Mouse (Mus musculus) CH12.LX (cell line): ENCODE data around the gene Stx16. TPM values are rescaled to one million over a fixed set of nuclear protein-coding genes. Genes with fewer than 3 reads are reported as not detected.

Source experiments
- DNase-seq: peaks from one replicate; pipeline ENCODE4 v3.0.0-alpha.2; 2013; ENCODE audit errors: extremely low read depth
- H3K27ac ChIP-seq: 2 replicates; pipeline ENCODE4 v1.5.1; 2012; ENCODE audit warnings: low read depth, mild to moderate bottlenecking, control low read depth, moderate library complexity; ENCODE audit not compliant: insufficient read depth
- H3K27me3 ChIP-seq: replicated peaks from 2 replicates; pipeline ENCODE3; 2012; ENCODE audit warnings: inconsistent platforms
- H3K36me3 ChIP-seq, 2 experiments: replicated peaks in 1 of 2; 2 replicates each; pipeline versions ENCODE3 to v1.6.1; 2012; ENCODE audit warnings: inconsistent platforms in 1 of 2, low read length in 1 of 2, mild to moderate bottlenecking in 1 of 2, mixed read lengths in 1 of 2, moderate library complexity in 1 of 2; ENCODE audit not compliant: control insufficient read depth in 1 of 2, insufficient read depth in 1 of 2
- H3K4me1 ChIP-seq, 2 experiments: 2 replicates each; pipeline ENCODE4 v1.6.1; 2012; ENCODE audit warnings: inconsistent platforms in 1 of 2, moderate library complexity in 1 of 2; ENCODE audit not compliant: insufficient read depth in 2 of 2, control insufficient read depth in 1 of 2
- H3K4me2 ChIP-seq: 2 replicates; pipeline ENCODE4 v1.6.1; 2012; ENCODE audit warnings: low read depth, mild to moderate bottlenecking, control low read depth; ENCODE audit not compliant: poor library complexity, insufficient read depth, severe bottlenecking
- H3K4me3 ChIP-seq, 3 experiments: fragments of 150-350 bp in 1 of 3; sonication (generic) in 1 of 3; replicated peaks in 1 of 3; 2 replicates each; pipeline versions ENCODE3 to v1.5.1; 2011 to 2012; ENCODE audit warnings: low read depth in 2 of 3, low read length in 2 of 3, mild to moderate bottlenecking in 2 of 3, moderate library complexity in 2 of 3, control low read depth in 1 of 3, improper control_type of control experiment in 1 of 3, inconsistent platforms in 1 of 3, mixed read lengths in 1 of 3; ENCODE audit not compliant: poor library complexity in 1 of 3
- H3K79me2 ChIP-seq: replicated peaks from 2 replicates; pipeline ENCODE4 v1.6.1; 2012; ENCODE audit warnings: mild to moderate bottlenecking, moderate library complexity; ENCODE audit not compliant: control insufficient read depth, poor library complexity, insufficient read depth, severe bottlenecking; ENCODE audit errors: extremely low read depth
- H3K9ac ChIP-seq: 2 replicates; pipeline ENCODE4 v1.6.1; 2012; ENCODE audit warnings: low read depth, mild to moderate bottlenecking, control low read depth, moderate library complexity; ENCODE audit not compliant: insufficient read depth
- H3K9me3 ChIP-seq: replicated peaks from 2 replicates; pipeline ENCODE3; 2012; ENCODE audit warnings: low read length, inconsistent platforms, mixed read lengths
- CHD1 ChIP-seq: IDR thresholded peaks from 2 replicates; pipeline ENCODE4 v1.6.1; 2012; ENCODE audit warnings: low read depth, low read length, improper control_type of control experiment, inconsistent platforms
- CHD2 ChIP-seq: IDR thresholded peaks from 2 replicates; pipeline ENCODE4 v1.6.1; 2011; ENCODE audit warnings: low read length, improper control_type of control experiment
- CTCF ChIP-seq, 2 experiments: IDR thresholded peaks in 1 of 2; conservative IDR thresholded peaks in 1 of 2; 2 replicates each; pipeline ENCODE4 v1.5.1; 2011 to 2012; ENCODE audit warnings: low read depth in 2 of 2, low read length in 2 of 2, improper control_type of control experiment in 1 of 2, inconsistent platforms in 1 of 2, mild to moderate bottlenecking in 1 of 2, moderate library complexity in 1 of 2
- ELF1 ChIP-seq: IDR thresholded peaks from 2 replicates; pipeline ENCODE4 v1.6.1; 2014; ENCODE audit warnings: low read depth, mild to moderate bottlenecking, inconsistent platforms, low read length, improper control_type of control experiment
- EP300 ChIP-seq: IDR thresholded peaks from 2 replicates; pipeline ENCODE4 v1.6.1; 2011; ENCODE audit warnings: low read length, improper control_type of control experiment
- GABPA ChIP-seq: IDR thresholded peaks from 2 replicates; pipeline ENCODE4 v1.6.1; 2012; ENCODE audit warnings: low read depth, low read length, improper control_type of control experiment, inconsistent platforms; ENCODE audit not compliant: insufficient replicate concordance
- HCFC1 ChIP-seq: IDR thresholded peaks from 2 replicates; pipeline ENCODE4 v1.6.1; 2012; ENCODE audit warnings: low read depth, mild to moderate bottlenecking, inconsistent platforms, low read length, improper control_type of control experiment
- JUN ChIP-seq: IDR thresholded peaks from 2 replicates; pipeline ENCODE4 v1.6.1; 2011; ENCODE audit warnings: low read depth, mild to moderate bottlenecking, low read length, improper control_type of control experiment, moderate library complexity; ENCODE audit not compliant: insufficient read depth
- KAT2A ChIP-seq: IDR thresholded peaks from 2 replicates; pipeline ENCODE4 v1.6.1; 2012; ENCODE audit warnings: low read length, improper control_type of control experiment, inconsistent platforms; ENCODE audit not compliant: insufficient replicate concordance
- MAX ChIP-seq: IDR thresholded peaks from 2 replicates; pipeline ENCODE4 v1.6.1; 2011; ENCODE audit warnings: low read length, improper control_type of control experiment
- MAZ ChIP-seq: IDR thresholded peaks from 2 replicates; pipeline ENCODE4 v1.6.1; 2012; ENCODE audit warnings: low read depth, mild to moderate bottlenecking, inconsistent platforms, low read length, improper control_type of control experiment, moderate library complexity
- MEF2A ChIP-seq: IDR thresholded peaks from 2 replicates; pipeline ENCODE4 v1.6.1; 2014; ENCODE audit warnings: low read depth, mild to moderate bottlenecking, inconsistent platforms, low read length, improper control_type of control experiment, borderline replicate concordance
- MYC ChIP-seq: IDR thresholded peaks from 2 replicates; pipeline ENCODE4 v1.6.1; 2011; ENCODE audit warnings: low read depth, mild to moderate bottlenecking, improper control_type of control experiment, low read length
- NELFE ChIP-seq: IDR thresholded peaks from 2 replicates; pipeline ENCODE4 v1.6.1; 2011; ENCODE audit warnings: low read depth, low read length, improper control_type of control experiment
- POLR2AphosphoS2 ChIP-seq: IDR thresholded peaks from 2 replicates; pipeline ENCODE4 v1.6.1; 2011; ENCODE audit warnings: low read depth, low read length, improper control_type of control experiment
- RAD21 ChIP-seq: IDR thresholded peaks from 2 replicates; pipeline ENCODE4 v1.6.1; 2011; ENCODE audit warnings: low read depth, mild to moderate bottlenecking, low read length, improper control_type of control experiment, moderate library complexity
- RCOR1 ChIP-seq: conservative IDR thresholded peaks from 2 replicates; pipeline ENCODE4 v1.6.1; 2012; ENCODE audit warnings: low read depth, mild to moderate bottlenecking, inconsistent platforms, low read length, improper control_type of control experiment
- SIN3A ChIP-seq: IDR thresholded peaks from 2 replicates; pipeline ENCODE4 v1.6.1; 2012; ENCODE audit warnings: low read length, improper control_type of control experiment, inconsistent platforms
- SMC3 ChIP-seq: IDR thresholded peaks from 2 replicates; pipeline ENCODE4 v1.6.1; 2011; ENCODE audit warnings: low read depth, low read length, improper control_type of control experiment
- TCF12 ChIP-seq: IDR thresholded peaks from 2 replicates; pipeline ENCODE4 v1.6.1; 2014; ENCODE audit warnings: low read depth, mild to moderate bottlenecking, inconsistent platforms, low read length, improper control_type of control experiment
- UBTF ChIP-seq: IDR thresholded peaks from 2 replicates; pipeline ENCODE4 v1.6.1; 2012; ENCODE audit warnings: low read depth, mild to moderate bottlenecking, inconsistent platforms, low read length, improper control_type of control experiment, moderate library complexity
- USF1 ChIP-seq: IDR thresholded peaks from 2 replicates; pipeline ENCODE4 v1.6.1; 2014; ENCODE audit warnings: low read depth, mild to moderate bottlenecking, inconsistent platforms, low read length, improper control_type of control experiment
- USF2 ChIP-seq: conservative IDR thresholded peaks from 2 replicates; pipeline ENCODE4 v1.6.1; 2011; ENCODE audit warnings: low read depth, low read length, improper control_type of control experiment
- ZC3H11A ChIP-seq: IDR thresholded peaks from 2 replicates; pipeline ENCODE4 v1.6.1; 2012; ENCODE audit warnings: low read depth, mild to moderate bottlenecking, inconsistent platforms, low read length, improper control_type of control experiment
- ZKSCAN1 ChIP-seq: IDR thresholded peaks from 2 replicates; pipeline ENCODE4 v1.6.1; 2012; ENCODE audit warnings: low read depth, inconsistent platforms, low read length, improper control_type of control experiment, borderline replicate concordance
- ZMIZ1 ChIP-seq: IDR thresholded peaks from 2 replicates; pipeline ENCODE4 v1.6.1; 2012; ENCODE audit warnings: low read depth, mild to moderate bottlenecking, inconsistent platforms, low read length, improper control_type of control experiment
- ZNF384 ChIP-seq: IDR thresholded peaks from 2 replicates; pipeline ENCODE4 v1.6.1; 2012; ENCODE audit warnings: low read depth, low read length, improper control_type of control experiment, inconsistent platforms
- dilution Hi-C: fragments of 300-500 bp; cut with MboI; formaldehyde crosslinking; loops from 2 replicates; pipeline ENCODE4 v1.14.3; 2020; ENCODE audit warnings: low sequenced_read_pairs; ENCODE audit not compliant: extremely low pct_unique_long_range_greater_than_20kb, extremely low pct_ligation_motif_present
- in situ Hi-C: fragments of 300-500 bp; cut with MboI; formaldehyde crosslinking; loops from 3 replicates; pipeline ENCODE4 v1.14.3; 2019; ENCODE audit warnings: low sequenced_read_pairs, low pct_ligation_motif_present, low pct_unique_long_range_greater_than_20kb, mixed read lengths
- polyA plus RNA-seq: library from polyadenylated mRNA; unstranded; fragments of >175 nt; gene quantifications from 2 replicates; pipeline ENCODE4 v1.2.1, GENCODE M21; 2012; ENCODE audit warnings: low read depth; ENCODE audit not compliant: insufficient read length
- total RNA-seq, 2 experiments: library from RNA; depleted of rRNA; stranded (reverse); fragments of 300-350 nt in 1 of 2; fragments of >200 nt in 1 of 2; gene quantifications; 2 replicates each; pipeline ENCODE4 v1.2.3; 2012 to 2014

Gene Stx16
- total and polyA plus RNA-seq, 3 experiments = 18.8 to 33.2 (median 22.5) TPM

- no peak overlapping the region for H3K9ac ChIP-seq
- no peaks in the 10 kb centered on the region for H3K9me3 ChIP-seq
- H3K27ac ChIP-seq = no peak overlapping the region
- TF ChIP-seq CTCF (conservative IDR thresholded peaks at IDR 0.05 in 1 of 2, IDR thresholded peaks at IDR 0.05 in 1 of 2; ENCODE audit: low read depth in 2 of 2, low read length in 2 of 2) (no peak), MAZ (no peak), NELFE (no peak), USF1 (no peak), ZC3H11A (no peak), ELF1 (no peak), KAT2A (no peak), MAX (no peak), POLR2AphosphoS2 (no peak)
- in situ Hi-C loops (loop anchor here (25.0 kb wide), 1 partner anchor 290 kb away; no protein-coding TSS in a partner anchor), dilution Hi-C loops (no loop called here)
- no peak overlapping the region for H3K4me2 ChIP-seq
- H3K27me3 ChIP-seq = no peaks in the 10 kb centered on the region
- no peaks in the 10 kb centered on the region for H3K4me1 ChIP-seq
- H3K36me3 ChIP-seq = peaks cover 5 to 45% of the 10 kb centered on the region in 2 experiments
- H3K4me3 ChIP-seq = no peak overlapping the region
- H3K79me2 ChIP-seq = no peaks in the 10 kb centered on the region
- DNase-seq = no peak
These were observed 26.3 kb downstream of the Stx16 start for GRCm38 (mm10) chr2:174102399-174102798.

DNA sequence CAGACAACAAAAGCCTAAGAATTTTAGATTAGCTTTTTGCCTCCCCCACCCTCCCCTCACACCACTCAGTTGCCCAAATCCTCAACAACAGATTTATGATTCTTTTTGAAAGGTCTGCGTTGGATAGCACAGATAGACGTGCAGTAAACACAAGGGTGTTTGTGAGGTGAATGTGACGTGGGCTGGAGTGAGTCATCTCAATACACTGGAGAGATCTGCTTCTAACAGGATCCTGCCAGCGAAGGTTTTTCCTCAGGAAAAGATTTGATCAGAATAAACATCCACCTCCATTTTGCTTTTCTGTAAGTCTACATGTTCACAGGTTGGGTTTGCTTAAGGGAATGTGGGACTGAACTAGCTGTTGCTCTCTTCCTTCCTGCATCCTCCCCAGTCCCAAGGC is 27.4 kb downstream of the Stx16 start:
- H3K4me1 ChIP-seq = no peaks in the 10 kb centered on the region
- dilution Hi-C loops = no loop called here
- no peak overlapping the region for H3K27ac ChIP-seq

GRCm38 (mm10) chr2:174107375-174107774 is 31.3 kb downstream of the Stx16 start:
- Histone ChIP-seq H3K27me3 (no peaks in the 10 kb centered on the region), H3K4me1 (peaks cover 5 to 14% of the 10 kb centered on the region in 2 experiments; a peak in 3 of 4 replicates), H3K27ac (no peak overlapping the region), H3K36me3 (peaks cover 0 to 17% of the 10 kb centered on the region in 2 experiments), H3K4me2 (no peak overlapping the region), H3K79me2 (no peaks in the 10 kb centered on the region), H3K4me3 (no peak overlapping the region), H3K9ac (no peak overlapping the region), H3K9me3 (no peaks in the 10 kb centered on the region)
- in situ Hi-C loops (loop anchor here (25.0 kb wide), 1 partner anchor 295 kb away; no protein-coding TSS in a partner anchor), dilution Hi-C loops (no loop called here)
- TF ChIP-seq TCF12 (no peak), ELF1 (no peak), MYC (no peak), ZKSCAN1 (no peak), ZMIZ1 (no peak), CHD2 (no peak), ZNF384 (no peak), SMC3 (no peak), USF2 (no peak), RAD21 (no peak), HCFC1 (no peak), RCOR1 (no peak), EP300 (no peak)
- no peak for DNase-seq

More for the DNA sequence above, 27.4 kb downstream of the Stx16 start:
- H3K79me2 ChIP-seq = no peaks in the 10 kb centered on the region
- no peak for DNase-seq
- H3K36me3 ChIP-seq = peaks cover 5 to 34% of the 10 kb centered on the region in 2 experiments
- no peak overlapping the region for H3K9ac ChIP-seq
- H3K9me3 ChIP-seq = no peaks in the 10 kb centered on the region
- H3K4me2 ChIP-seq = no peak overlapping the region
- H3K27me3 ChIP-seq = no peaks in the 10 kb centered on the region
- no peak overlapping the region for H3K4me3 ChIP-seq
- in situ Hi-C loops = loop anchor here (25.0 kb wide), 1 partner anchor 291 kb away; no protein-coding TSS in a partner anchor
- TF ChIP-seq SIN3A (no peak), USF2 (no peak), EP300 (no peak), CHD1 (no peak), CHD2 (no peak), NELFE (no peak), MEF2A (no peak), GABPA (no peak), UBTF (no peak), JUN (no peak), MAX (no peak), MAZ (no peak), USF1 (no peak)
